Mouse (Mus musculus): Measurements from ENCODE around the gene Bicra. TPM values are rescaled to one million over a fixed set of nuclear protein-coding genes. Genes with fewer than 3 reads are reported as not detected.

Gene Bicra
- polyA plus RNA-seq, 1 experiment = 8.5 TPM

DNA sequence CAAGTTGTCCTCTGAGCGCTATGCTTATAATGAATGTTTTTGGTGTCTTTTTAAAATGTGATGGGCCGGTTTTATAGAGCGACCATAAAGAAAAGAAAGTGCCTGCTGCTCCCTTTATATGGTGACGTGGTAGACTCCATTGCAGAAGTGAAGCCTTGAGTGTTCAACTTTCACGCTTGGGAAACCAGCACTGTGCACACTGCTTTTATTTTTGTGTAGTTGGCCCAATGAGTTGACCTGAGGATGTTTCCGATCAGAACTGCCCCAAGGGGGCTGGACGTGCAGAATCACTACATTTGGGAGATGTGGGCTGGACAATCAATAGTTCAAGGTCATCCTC lies 1.8 kb upstream of the Bicra start:
- no peak overlapping the region for H3K27ac ChIP-seq (ENCODE audit: insufficient read depth, low read length)
- H3K4me1 ChIP-seq (ENCODE audit: control insufficient read depth, insufficient read depth, low read length) = peaks cover 6% of the 10 kb centered on the region
- TF ChIP-seq POLR2A (IDR thresholded peaks at IDR 0.05; ENCODE audit: extremely low read depth, insufficient read depth, low read length) = no peak

DNA sequence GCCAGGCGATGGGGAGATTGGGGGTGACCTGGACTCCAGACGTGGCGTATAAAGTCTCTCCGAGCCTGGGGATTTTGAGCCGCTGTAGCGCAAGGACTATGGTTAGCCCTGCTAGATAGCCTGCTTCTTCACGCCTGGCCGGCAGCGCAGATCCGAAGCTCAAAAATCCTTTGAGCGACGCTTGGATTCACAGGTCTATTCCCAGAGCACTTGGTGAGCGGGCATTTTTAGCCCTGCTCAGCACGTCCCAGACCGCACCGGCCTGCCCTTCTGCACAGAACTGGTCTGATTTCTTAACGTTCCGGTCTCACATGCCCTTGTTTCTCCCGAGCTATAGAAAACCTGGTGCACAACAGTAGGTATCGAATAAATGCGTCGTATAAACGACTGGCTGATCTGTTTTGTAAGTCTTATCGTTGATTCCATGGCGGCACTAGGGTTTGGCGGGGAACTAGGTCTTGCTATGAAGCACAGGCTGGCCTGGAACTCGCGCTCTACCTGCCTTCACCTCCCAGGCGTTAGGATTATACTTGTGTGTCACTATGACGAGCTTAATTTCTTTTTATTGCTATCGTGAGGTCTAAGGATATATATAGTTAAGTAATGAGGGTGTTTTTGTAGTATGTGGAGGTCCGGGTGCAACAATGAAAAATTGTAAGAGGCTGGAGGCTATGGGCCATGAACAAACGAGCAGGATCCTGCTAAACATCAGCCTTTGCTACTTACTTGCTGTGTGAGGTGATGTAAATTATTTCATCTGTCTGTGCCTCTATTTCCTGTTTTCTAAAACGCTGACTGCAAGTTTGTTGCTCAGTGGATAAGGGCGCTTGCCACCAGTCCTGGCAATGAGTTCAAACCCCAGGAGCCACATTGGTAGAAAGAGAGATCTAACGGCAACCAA lies 1.2 kb upstream of the Bicra start:
- no peak for TF ChIP-seq POLR2A (IDR thresholded peaks at IDR 0.05; ENCODE audit: extremely low read depth, insufficient read depth, low read length)
- no peak for TF ChIP-seq CTCF (IDR thresholded peaks at IDR 0.05; ENCODE audit: extremely low read depth, insufficient read depth, low read length)
- peak overlapping the region; percentile 66 for H3K4me3 ChIP-seq (ENCODE audit: insufficient read depth, low read length)
- peak overlapping the region; percentile 26; the same call in 1 of the 2 replicates for H3K27ac ChIP-seq (ENCODE audit: insufficient read depth, low read length)
- H3K4me1 ChIP-seq (ENCODE audit: control insufficient read depth, insufficient read depth, low read length) = peaks cover 6% of the 10 kb centered on the region

More for the DNA sequence above, 1.8 kb upstream of the Bicra start:
- peak overlapping the region; percentile 66; the same call in 1 of the 2 replicates for H3K4me3 ChIP-seq (ENCODE audit: insufficient read depth, low read length)

DNA sequence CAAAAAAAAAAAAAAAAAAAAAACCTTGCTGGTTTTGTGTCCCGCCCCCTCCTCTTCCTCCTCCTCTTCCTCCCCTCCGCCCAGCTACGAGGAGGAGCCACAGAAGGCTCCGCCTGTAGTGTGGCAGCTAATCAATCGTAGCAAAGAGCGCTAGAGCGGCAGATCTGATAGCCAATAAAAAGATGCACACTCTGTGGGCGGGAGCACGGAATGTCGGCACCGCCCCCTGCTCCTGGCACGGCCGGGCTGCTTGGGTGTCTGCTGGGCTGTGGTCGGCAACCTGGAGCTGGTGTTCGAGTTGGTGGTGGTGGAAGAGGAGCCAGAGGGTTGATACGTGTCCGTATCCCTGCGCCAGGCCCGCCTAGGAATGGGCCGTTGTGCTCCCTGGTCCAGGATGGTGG lies 443 bp upstream of the Bicra start:
- Histone ChIP-seq H3K27ac (ENCODE audit: insufficient read depth, low read length) (peak overlapping the region; percentile 26; the same call in 1 of the 2 replicates), H3K4me3 (ENCODE audit: insufficient read depth, low read length) (peak overlapping the region; percentile 66), H3K4me1 (ENCODE audit: control insufficient read depth, insufficient read depth, low read length) (peaks cover 6% of the 10 kb centered on the region)
- TF ChIP-seq POLR2A (IDR thresholded peaks at IDR 0.05; ENCODE audit: extremely low read depth, insufficient read depth, low read length) (peak; percentile 86), CTCF (IDR thresholded peaks at IDR 0.05; ENCODE audit: extremely low read depth, insufficient read depth, low read length) (no peak)

- TF ChIP-seq CTCF (IDR thresholded peaks at IDR 0.05; ENCODE audit: extremely low read depth, insufficient read depth, low read length) (no peak), POLR2A (IDR thresholded peaks at IDR 0.05; ENCODE audit: extremely low read depth, insufficient read depth, low read length) (0 out of 2 replicates have a peak, but pooled peaks have one; percentile 14)
These were observed 1.0 kb downstream of the Bicra start for GRCm38 (mm10) chr7:16046481-16047337.

GRCm38 (mm10) chr7:16046101-16046480 lies 1.6 kb downstream of the Bicra start:
- no peak for TF ChIP-seq POLR2A (IDR thresholded peaks at IDR 0.05; ENCODE audit: extremely low read depth, insufficient read depth, low read length)
- TF ChIP-seq CTCF (IDR thresholded peaks at IDR 0.05; ENCODE audit: extremely low read depth, insufficient read depth, low read length) = no peak
- Histone ChIP-seq H3K4me3 (ENCODE audit: insufficient read depth, low read length) (peak overlapping the region; percentile 83), H3K4me1 (ENCODE audit: control insufficient read depth, insufficient read depth, low read length) (peaks cover 6% of the 10 kb centered on the region), H3K27ac (ENCODE audit: insufficient read depth, low read length) (peak overlapping the region; percentile 86)

More at GRCm38 (mm10) chr7:16046481-16047337, 1.0 kb downstream of the Bicra start:
- H3K4me1 ChIP-seq (ENCODE audit: control insufficient read depth, insufficient read depth, low read length) = peaks cover 6% of the 10 kb centered on the region
- peak overlapping the region; percentile 83 for H3K4me3 ChIP-seq (ENCODE audit: insufficient read depth, low read length)
- peak overlapping the region; percentile 86 for H3K27ac ChIP-seq (ENCODE audit: insufficient read depth, low read length)

DNA sequence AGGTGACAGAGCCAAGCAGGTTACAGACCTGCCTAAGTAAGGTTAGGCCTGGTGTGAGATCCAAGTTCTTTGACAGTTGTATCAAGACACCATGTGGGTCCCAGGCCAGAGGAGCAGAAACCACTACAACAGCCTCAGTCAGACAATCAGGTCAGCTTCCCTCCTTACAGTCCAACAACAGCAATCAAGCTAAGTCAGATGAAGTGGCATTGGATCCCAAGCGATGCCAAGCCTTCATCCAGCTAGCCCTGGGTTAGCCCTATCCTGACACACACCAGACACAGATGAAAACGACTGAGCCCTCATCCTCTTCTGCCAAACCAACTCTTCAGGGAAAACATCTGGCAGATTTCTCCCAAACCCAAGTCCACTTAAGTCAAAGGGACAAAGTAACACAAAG lies 2.2 kb downstream of the Bicra start:
- Histone ChIP-seq H3K4me1 (ENCODE audit: control insufficient read depth, insufficient read depth, low read length) (peaks cover 6% of the 10 kb centered on the region), H3K27ac (ENCODE audit: insufficient read depth, low read length) (peak overlapping the region; percentile 41; the same call in 1 of the 2 replicates), H3K4me3 (ENCODE audit: insufficient read depth, low read length) (peak overlapping the region; percentile 83; the same call in 1 of the 2 replicates)
- TF ChIP-seq POLR2A (IDR thresholded peaks at IDR 0.05; ENCODE audit: extremely low read depth, insufficient read depth, low read length) = no peak
- no peak for TF ChIP-seq CTCF (IDR thresholded peaks at IDR 0.05; ENCODE audit: extremely low read depth, insufficient read depth, low read length)

DNA sequence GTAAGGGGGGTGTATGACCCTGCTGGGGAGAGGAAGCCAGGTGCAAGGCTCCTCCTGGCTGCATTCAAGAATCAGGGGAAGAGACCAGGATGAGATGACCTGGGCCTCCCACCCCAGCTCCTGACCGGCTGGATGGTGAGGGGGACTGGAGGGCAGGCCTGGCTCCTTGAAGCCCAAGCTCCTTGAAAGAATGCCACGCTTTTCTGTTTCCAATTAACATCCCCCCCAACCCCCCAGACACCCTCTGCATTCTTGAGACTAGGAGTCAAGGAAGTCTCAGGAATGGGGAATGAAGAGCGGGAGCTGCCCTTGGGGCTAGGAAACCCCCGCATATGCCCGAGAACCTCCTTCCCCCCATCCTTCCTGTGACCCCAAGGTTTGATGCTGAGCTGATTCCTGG lies 3.2 kb downstream of the Bicra start:
- H3K4me3 ChIP-seq (ENCODE audit: insufficient read depth, low read length) = no peak overlapping the region
- H3K4me1 ChIP-seq (ENCODE audit: control insufficient read depth, insufficient read depth, low read length) = peaks cover 6% of the 10 kb centered on the region
- no peak overlapping the region for H3K27ac ChIP-seq (ENCODE audit: insufficient read depth, low read length)
- TF ChIP-seq CTCF (IDR thresholded peaks at IDR 0.05; ENCODE audit: extremely low read depth, insufficient read depth, low read length) = no peak
- TF ChIP-seq POLR2A (IDR thresholded peaks at IDR 0.05; ENCODE audit: extremely low read depth, insufficient read depth, low read length) = no peak

DNA sequence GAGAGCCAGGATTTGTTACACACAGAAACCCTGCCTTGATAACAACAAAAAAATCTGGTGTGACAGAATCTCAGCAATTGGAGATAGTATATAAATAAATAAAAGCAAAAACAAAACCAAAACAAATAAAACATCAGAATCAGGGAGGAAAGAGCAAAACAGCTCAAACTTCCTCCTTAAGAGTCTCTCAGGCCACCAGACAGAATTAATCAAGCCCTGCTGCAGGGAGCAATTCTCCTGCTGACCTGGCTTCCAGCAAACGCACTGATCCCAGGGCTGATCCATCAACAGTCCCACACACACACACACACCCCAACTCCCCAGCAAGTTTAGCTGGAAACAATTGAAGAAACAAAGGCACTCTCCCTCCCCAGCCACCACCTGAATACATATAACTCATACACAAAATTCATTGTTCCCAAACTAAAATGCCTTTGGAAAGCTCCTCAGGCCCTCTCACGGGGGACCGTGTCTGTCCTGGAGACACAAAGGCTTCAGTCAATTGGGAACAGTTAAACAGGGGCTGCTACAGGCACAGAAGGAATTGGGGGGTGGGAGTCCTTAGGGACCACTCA lies 3.8 kb downstream of the Bicra start:
- H3K27ac ChIP-seq (ENCODE audit: insufficient read depth, low read length) = no peak overlapping the region
- no peak for TF ChIP-seq POLR2A (IDR thresholded peaks at IDR 0.05; ENCODE audit: extremely low read depth, insufficient read depth, low read length)
- no peak for TF ChIP-seq CTCF (IDR thresholded peaks at IDR 0.05; ENCODE audit: extremely low read depth, insufficient read depth, low read length)
- peaks cover 6% of the 10 kb centered on the region for H3K4me1 ChIP-seq (ENCODE audit: control insufficient read depth, insufficient read depth, low read length)
- no peak overlapping the region for H3K4me3 ChIP-seq (ENCODE audit: insufficient read depth, low read length)
